Mouse (Mus musculus) erythroblast, embryonic 14.5 days (primary cell): Measurements from ENCODE around the gene Tagln2.

ENCODE experiments used
- GATA1 ChIP-seq: IDR thresholded peaks from 2 replicates; pipeline ENCODE4 v1.6.1; 2012; ENCODE audit warnings: low read length, inconsistent platforms, mixed read lengths
- TAL1 ChIP-seq: IDR thresholded peaks from 3 replicates; pipeline ENCODE4 v1.6.1; 2012; ENCODE audit warnings: low read length, inconsistent platforms, mixed read lengths

DNA sequence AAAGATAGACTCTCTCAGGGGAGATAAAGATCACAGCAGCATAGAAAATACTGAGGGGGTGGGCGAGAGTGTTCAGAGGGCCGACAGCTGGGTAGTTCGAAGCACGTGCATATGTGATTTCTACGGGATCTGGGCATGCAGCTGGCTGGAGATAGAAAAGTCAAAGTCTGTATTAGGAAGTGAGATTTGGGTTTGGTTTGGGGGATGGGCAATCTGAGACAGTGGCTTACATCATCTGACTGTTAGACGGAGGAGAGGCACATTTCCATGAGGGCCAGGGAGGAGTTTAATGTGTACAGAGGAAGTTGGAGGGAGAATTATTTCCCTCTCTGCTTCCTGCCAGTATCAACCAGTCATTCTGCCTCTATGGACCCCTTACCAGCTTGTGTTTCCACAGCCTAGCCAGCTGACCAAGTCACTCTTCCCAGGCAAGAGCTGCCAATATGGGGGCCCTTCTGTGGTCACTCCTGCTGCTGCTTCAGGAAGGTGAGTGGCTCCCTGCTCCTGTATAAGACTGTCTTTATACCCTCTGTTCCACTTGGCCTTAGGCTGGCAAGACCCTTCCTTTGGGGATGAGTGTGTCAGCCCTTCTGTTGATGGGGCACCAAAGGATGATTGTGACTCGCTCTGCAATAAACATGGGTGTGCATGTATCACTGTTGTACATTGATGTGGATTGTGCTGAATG is 24.6 kb upstream of the Tagln2 start, which contains the start of gene Slamf9:
- TF ChIP-seq GATA1 (no peak), TAL1 (no peak)
